Mouse (Mus musculus) C2C12 (cell line): Measurements from ENCODE around the gene Olfr913.

Source experiments
- CTCF ChIP-seq: IDR thresholded peaks from one replicate; pipeline ENCODE4 v1.5.1; 2011; ENCODE audit not compliant: control insufficient read depth, insufficient read depth, insufficient read length
- MAX ChIP-seq: IDR thresholded peaks from one replicate; pipeline ENCODE4 v1.6.1; 2011; ENCODE audit warnings: mild to moderate bottlenecking, control low read depth
- MYOD1 ChIP-seq: IDR thresholded peaks from one replicate; pipeline ENCODE4 v1.6.1; 2011; ENCODE audit warnings: low read depth; ENCODE audit not compliant: control insufficient read depth, insufficient read length
- USF1 ChIP-seq: IDR thresholded peaks from one replicate; pipeline ENCODE4 v1.6.1; 2011; ENCODE audit warnings: low read depth, mild to moderate bottlenecking, control low read depth, moderate library complexity

DNA sequence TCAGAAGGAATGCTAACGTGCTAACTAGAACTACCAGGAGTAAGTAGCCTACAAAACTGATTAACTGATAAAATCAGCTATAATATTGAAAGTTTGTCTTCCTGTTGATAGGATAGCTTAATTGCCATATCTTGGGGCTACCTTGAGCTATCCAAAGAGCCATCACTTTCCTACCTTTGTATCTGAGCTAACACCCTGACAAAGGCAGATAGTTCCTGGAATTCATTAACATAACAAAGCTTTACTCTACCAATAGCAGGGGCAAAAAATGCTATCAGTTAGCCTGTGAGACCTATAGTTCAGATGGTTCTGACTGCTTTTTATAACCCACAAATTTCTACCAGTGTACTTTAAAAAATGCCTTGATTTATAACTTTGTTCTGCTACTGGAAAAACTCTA, 1.5 kb upstream of the Olfr913 start:
- TF ChIP-seq CTCF (no peak), USF1 (no peak), MAX (no peak), MYOD1 (no peak)
